Mouse (Mus musculus) thymus, adult 18-20 months (tissue): Measurements from ENCODE around the gene Armcx4.
"Not testable (repeated sequence)": the region's sequence is repeated elsewhere in the genome, so short reads cannot be mapped to it uniquely, and the experiment has no call there.

Experiments used
- DNase-seq, 2 experiments: peaks; one replicate each; pipeline ENCODE4 v3.0.0; 2022; ENCODE audit warnings: mixed read lengths in 2 of 2

Gene Armcx4

GRCm38 (mm10) chrX:134686267-134686666 lies at the start of gene Armcx4:
Gene Armcx4 (plus strand): TSS chrX:134686519.
- DNase-seq: peak; percentile 12 to 20

GRCm38 (mm10) chrX:134641000-134641760 lies 45.1 kb upstream of the Armcx4 start:
- no peak for DNase-seq

- DNase-seq: no peak
Measured at GRCm38 (mm10) chrX:134646338-134646737, 40.0 kb upstream of the Armcx4 start.

- no peak for DNase-seq
Measured at GRCm38 (mm10) chrX:134647421-134647820, 38.9 kb upstream of the Armcx4 start.

- peak; percentile 23 to 55 for DNase-seq
Measured at GRCm38 (mm10) chrX:134648031-134648692, 38.2 kb upstream of the Armcx4 start.

GRCm38 (mm10) chrX:134652061-134652460 lies 34.3 kb upstream of the Armcx4 start:
- DNase-seq: no peak

- DNase-seq: no peak
Measured at GRCm38 (mm10) chrX:134661586-134661985, 24.7 kb upstream of the Armcx4 start.

- no peak for DNase-seq
Measured at GRCm38 (mm10) chrX:134675022-134675421, 11.3 kb upstream of the Armcx4 start.

- no peak for DNase-seq
Measured at GRCm38 (mm10) chrX:134675959-134676358, 10.4 kb upstream of the Armcx4 start.

GRCm38 (mm10) chrX:134684936-134685335 lies 1.4 kb upstream of the Armcx4 start:
- no peak for DNase-seq

GRCm38 (mm10) chrX:134686739-134687171 lies 436 bp downstream of the Armcx4 start:
- DNase-seq: no peak

GRCm38 (mm10) chrX:134689676-134690075 lies 3.4 kb downstream of the Armcx4 start:
- DNase-seq: no peak

- no peak for DNase-seq
Measured at GRCm38 (mm10) chrX:134690871-134691539, 4.7 kb downstream of the Armcx4 start.

- DNase-seq: no peak
Measured at GRCm38 (mm10) chrX:134691540-134691935, 5.2 kb downstream of the Armcx4 start.

- no peak for DNase-seq
Measured at GRCm38 (mm10) chrX:134716863-134717262, 30.5 kb downstream of the Armcx4 start.

- DNase-seq: peak; percentile 22 to 37
Measured at GRCm38 (mm10) chrX:134717752-134718308, 31.5 kb downstream of the Armcx4 start, which contains the start of gene Armcx1. Gene Armcx1 (plus strand): TSS chrX:134717963.

GRCm38 (mm10) chrX:134718524-134718923 lies 32.2 kb downstream of the Armcx4 start:
- DNase-seq: peak in 1 of 2 experiments; percentile 38

- DNase-seq: not testable (repeated sequence)
Measured at GRCm38 (mm10) chrX:134723762-134724161, 37.4 kb downstream of the Armcx4 start.

- no peak for DNase-seq
Measured at GRCm38 (mm10) chrX:134729778-134730177, 43.5 kb downstream of the Armcx4 start.

GRCm38 (mm10) chrX:134737796-134738195 lies 51.5 kb downstream of the Armcx4 start:
- no peak for DNase-seq

GRCm38 (mm10) chrX:134739160-134739559 lies 52.8 kb downstream of the Armcx4 start:
- no peak for DNase-seq

- DNase-seq: no peak
Measured at GRCm38 (mm10) chrX:134741862-134742261, 55.5 kb downstream of the Armcx4 start.
